Mouse (Mus musculus) c-Kit-positive CD71-negative TER-119-negative erythroid progenitor cells, embryonic 14.5 days (primary cell): ENCODE measurements around the gene Mmp11.
A peak's percentile ranks its signal among the peaks of the same experiment; 100 is the strongest.

Source experiments
- DNase-seq: peaks from one replicate; pipeline ENCODE4 v3.0.0-alpha.2; 2013; ENCODE audit warnings: low read depth

Gene Mmp11

GRCm38 (mm10) chr10:75935680-75936541, at the start of gene Mmp11:
Mmp11 (minus strand) TSS chr10:75936496.
- peak; percentile 80 for DNase-seq

DNA sequence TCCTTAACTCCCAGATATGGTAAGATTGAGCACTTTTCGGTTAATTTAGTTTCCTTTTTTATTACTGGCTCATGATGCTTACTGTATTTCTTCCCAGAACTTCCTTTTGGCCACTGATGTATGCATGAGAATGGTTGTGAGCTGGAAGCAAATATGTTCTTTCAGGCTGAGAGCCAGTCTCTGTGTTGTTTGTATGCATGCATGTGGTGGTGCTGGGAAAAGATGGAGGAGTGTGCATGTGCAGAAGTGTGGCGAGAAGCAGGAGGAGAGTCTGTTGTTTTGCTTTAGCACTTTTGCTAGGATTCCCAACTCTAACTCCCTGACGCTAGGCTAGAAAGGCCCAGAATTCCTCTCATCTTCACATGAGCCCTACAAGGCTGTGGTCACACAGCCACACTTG, 43.1 kb upstream of the Mmp11 start:
- DNase-seq: no peak

DNA sequence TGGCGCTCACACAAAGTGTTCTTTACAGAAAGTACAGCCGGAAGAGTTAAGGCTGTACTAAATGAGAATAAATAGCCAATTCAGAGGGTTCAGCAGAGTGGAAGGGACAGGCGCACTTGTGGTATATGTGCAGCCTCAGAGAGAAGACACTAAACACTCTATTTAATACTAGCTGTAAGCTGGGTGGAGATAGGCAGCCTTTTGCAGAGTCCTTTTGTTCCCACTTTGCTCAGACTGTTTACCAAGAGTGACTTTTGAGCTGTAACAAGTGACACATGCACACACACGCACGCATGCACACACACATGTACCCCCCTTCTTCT, 42.5 kb upstream of the Mmp11 start:
- no peak for DNase-seq

GRCm38 (mm10) chr10:75978119-75978834, 42.0 kb upstream of the Mmp11 start:
- no peak for DNase-seq

- no peak for DNase-seq
Measured at GRCm38 (mm10) chr10:75975216-75975615, 38.9 kb upstream of the Mmp11 start.

GRCm38 (mm10) chr10:75973846-75974245, 37.5 kb upstream of the Mmp11 start:
- DNase-seq: no peak

DNA sequence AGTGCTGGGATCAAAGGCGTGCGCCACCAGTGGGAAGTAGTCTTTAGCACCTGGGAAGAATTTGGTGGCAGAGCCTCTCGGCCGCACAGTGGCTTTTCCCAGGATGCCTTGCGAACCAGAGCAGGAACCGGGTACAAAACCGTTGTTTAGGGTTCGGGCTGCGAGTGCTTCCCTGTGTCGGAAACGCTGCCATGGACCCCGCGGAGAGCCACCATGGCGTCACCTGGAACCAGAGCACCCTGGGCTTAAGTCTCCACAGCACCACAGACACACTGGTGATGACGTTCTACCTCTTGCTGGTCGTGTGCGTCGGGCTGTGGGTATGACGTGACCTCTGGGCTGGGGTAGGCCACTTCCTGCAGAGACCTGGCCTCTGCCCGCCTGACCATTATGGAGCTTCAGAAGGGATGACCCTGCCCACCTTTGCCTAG, 18.1 kb upstream of the Mmp11 start, which contains the start of gene Gm5134:
Gene Gm5134, plus strand, starts transcription at position 134 of the 431 bp plus-strand sequence.
- DNase-seq: no peak

- peak; percentile 50 for DNase-seq
Measured at GRCm38 (mm10) chr10:75951424-75952050, 15.2 kb upstream of the Mmp11 start.

GRCm38 (mm10) chr10:75950791-75951210, 14.5 kb upstream of the Mmp11 start:
- no peak for DNase-seq

GRCm38 (mm10) chr10:75949053-75950045, 13.1 kb upstream of the Mmp11 start:
- DNase-seq: no peak

GRCm38 (mm10) chr10:75948079-75948478, 11.8 kb upstream of the Mmp11 start:
- DNase-seq: no peak

GRCm38 (mm10) chr10:75945896-75946295, 9.6 kb upstream of the Mmp11 start:
- DNase-seq: no peak

- no peak for DNase-seq
Measured at GRCm38 (mm10) chr10:75945213-75945612, 8.9 kb upstream of the Mmp11 start.

- no peak for DNase-seq
Measured at GRCm38 (mm10) chr10:75944066-75944772, 7.9 kb upstream of the Mmp11 start.

DNA sequence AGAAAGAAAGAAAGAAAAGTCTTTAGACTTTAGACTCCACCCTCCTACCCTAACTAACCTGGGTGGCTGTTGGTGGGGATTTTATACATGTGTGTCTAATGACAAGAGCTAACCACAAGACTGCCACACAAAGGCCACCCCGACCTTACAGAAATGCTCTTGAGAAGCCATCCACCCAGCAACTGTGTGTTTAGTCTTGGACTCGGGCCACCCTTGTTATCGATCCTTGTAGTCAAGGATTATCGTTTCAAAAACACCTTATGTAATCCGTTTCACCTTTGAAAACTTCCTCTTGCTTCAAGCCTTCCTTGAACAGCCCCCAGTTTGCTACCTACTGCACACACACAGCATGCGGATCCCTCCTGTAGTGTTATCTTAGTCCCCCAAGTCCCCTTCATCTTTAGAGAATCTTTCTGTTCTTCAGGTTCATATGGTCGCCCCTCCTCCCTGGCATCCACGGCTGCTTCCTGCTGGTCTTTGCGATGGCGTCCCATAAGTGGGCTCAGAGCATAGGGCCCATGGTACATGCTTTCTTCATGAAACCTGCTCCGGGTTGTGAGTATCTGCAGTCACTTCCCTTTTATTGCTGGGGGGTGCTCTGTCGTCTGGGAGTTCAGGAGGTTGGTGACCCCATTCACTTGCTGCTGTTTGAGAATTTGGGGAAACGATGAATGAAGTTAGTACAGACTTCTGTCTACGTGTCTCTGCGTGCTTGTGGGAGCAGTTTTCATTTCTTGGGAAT, 6.6 kb upstream of the Mmp11 start, which contains the start of gene Vpreb3:
Gene Vpreb3, plus strand, starts transcription at position 322 of the 742 bp plus-strand sequence.
- no peak for DNase-seq

DNA sequence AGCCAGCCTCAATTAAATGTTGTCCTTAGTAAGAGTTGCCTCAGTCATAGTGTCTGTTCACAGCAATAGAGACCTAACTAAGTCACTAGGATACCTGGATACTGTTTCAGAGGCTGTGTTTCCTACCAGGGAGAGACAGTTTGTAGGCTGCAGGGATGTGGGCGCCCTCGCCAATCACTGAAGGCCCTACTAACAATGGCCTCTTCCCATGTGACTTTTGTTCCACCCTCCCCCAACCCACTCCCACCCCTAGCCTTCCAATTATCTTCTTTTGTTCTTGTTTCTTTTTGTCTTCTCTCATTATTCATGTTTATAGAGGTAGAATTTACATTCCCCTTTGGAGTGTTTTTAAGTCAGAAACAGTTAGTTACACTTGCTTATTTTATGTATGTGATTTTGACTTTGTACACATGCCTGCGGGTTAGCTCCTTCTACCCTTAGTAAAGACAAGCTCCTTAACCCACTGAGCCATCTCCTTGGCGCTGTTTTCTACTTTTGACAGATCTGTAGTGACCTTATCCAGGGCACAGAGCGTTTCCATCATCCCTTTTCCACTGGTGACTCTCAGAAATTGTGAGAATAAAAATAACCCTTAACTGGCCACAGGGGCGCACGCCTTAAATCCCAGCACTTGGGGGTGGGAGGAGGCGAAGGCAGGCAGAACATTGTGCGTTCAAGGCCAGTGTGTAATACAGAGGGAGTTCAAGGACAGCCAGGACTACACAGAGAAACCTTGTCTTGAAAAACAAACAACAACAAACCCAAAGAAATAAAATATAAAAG, 4.9 kb upstream of the Mmp11 start:
- no peak for DNase-seq

GRCm38 (mm10) chr10:75940520-75940919, 4.2 kb upstream of the Mmp11 start, which contains the start of gene Gm867:
Gm867 (minus strand) TSS chr10:75940672.
- DNase-seq: no peak

GRCm38 (mm10) chr10:75939481-75940234, 3.4 kb upstream of the Mmp11 start:
- no peak for DNase-seq
